Mouse (Mus musculus) frontal cortex, postnatal 36 days (tissue): ENCODE measurements around the gene Cryaa.
"Not testable (repeated sequence)": the region's sequence is repeated elsewhere in the genome, so short reads cannot be mapped to it uniquely, and the experiment has no call there.

Experiments
- DNase-seq, 2 experiments: peaks; one replicate each; pipeline ENCODE4 v3.0.0; 2022; ENCODE audit warnings: low spot score in 2 of 2

Gene Cryaa

DNA sequence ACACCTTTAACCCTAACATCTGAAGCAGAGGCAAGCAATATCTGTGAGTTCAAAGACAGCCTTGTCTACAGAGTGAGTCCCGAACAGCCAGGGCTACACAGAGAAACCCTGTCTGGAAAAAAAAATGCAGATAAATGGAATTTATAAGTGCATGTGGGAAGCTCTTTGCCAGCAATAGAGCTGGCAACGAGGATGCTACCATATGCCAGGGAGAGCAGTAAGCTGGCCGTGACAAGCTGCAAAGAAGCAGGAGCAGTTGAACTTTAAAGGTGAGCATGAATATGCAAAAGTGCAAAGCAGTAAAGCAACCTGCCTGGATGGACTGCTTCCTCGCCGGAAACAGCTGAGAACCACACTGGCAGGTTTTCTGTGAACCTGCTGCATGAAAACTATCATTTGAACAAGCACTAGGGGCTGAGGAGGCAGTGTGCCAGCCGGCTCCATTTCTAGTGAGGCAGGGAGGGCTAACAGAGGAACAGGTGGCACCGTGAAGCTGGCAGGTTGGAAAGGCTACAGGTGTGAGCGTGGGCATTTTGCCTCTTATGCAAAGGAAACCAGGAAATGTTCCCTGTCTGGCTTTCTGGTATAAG, 16.9 kb upstream of the Cryaa start:
- DNase-seq, result peak; percentile 73 to 81

DNA sequence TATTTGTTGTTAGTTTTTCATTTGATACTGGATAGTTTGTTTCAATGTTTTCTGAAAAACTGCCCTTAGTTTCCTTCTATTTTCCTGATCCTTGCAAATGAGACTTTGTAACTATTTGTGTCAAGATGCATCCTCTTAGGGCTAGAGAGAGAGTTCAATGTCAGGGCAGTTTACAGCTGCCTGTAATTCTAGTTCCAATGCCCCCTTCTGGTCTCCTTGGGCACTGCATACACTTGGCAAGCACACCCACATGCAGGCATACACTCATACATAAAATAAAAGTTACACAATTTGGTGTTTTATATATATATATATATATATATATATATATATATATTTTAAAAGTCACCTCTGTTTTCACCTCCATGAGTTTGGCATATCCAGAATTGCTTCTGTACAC, 14.8 kb upstream of the Cryaa start:
- DNase-seq, result no peak

- DNase-seq, result peak; percentile 68 to 80
These were observed 12.8 kb upstream of the Cryaa start for GRCm38 (mm10) chr17:31664760-31665159.

DNA sequence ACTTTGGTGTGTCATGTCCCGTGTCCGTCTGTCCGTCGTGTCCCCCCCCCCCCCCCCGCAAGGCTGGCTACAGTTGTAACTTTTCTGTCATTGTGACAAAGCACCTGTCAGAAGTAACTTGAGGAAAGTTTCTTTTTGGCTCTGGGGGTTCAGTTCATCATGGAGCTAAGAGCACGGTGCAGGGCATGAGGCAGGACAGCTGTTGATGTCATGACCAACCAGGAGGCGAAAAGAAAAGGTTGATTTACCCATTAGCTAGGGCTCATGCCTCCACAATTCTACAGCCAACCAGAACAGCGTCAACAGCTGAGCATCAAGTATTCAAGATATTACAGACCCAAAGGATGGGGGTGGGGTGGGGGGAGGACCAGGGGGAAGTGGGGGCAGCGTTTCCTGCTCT, 9.3 kb upstream of the Cryaa start:
- no peak for DNase-seq

DNA sequence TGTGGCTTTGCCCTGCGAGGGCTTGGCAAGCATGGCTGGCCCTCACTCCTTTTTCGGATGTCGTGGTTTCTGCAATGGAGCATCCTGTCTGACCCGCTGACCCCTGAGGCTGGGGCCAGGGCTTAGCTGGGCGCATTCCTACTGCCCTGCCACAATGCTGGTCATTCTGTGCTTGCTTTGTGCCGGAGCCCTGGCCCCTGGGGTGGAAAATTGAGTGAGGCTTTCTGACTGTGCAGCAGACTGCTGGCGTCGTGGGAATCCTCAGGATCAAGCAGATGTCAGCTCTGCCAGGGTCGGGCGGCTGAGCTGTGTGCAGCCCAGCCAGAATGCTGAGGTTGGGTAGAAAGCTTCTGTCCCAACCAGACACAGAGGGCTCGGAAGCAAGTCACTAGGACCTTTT, 7.4 kb upstream of the Cryaa start:
- no peak for DNase-seq

DNA sequence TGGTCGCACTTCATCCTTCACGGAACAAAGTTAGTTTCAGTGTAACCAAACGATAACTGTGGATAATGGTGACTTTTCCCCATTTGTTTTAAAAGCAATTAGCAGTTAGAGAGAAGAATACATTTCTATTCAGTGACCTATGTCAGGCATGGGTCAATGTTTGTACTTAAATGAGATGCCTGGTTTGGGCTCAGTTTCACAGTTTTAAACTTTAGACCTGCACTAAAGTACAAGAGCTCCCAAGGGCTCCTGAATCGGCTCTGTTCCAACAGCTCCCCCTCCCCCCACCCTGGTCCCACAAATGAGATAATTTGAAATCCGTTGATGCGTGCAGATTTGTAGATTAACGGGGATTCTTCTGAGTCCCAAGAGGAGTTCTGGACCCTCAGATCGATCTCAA, 5.9 kb upstream of the Cryaa start:
- no peak for DNase-seq

DNA sequence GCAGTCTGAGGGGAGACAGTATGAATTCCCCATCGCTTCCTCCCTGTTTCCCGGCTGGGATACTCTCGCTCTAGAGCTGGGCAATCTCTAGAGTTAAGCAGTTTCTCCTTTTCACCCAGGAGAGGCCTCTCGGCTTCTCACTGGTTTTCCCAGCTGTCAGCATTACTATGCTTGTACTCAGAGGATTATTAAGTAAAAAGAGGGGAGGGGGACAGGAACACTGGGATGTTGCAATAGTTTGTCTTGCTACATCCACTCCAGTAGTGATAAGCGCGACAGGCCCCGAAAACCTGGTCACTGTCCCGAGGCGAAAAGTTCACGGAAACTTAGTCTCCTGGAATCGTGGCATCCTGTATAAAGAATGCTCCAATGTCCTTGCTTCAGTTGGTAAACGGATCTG, 5.3 kb upstream of the Cryaa start:
- no peak for DNase-seq

- DNase-seq, result no peak
These were observed 3.2 kb upstream of the Cryaa start for GRCm38 (mm10) chr17:31674426-31674825.

GRCm38 (mm10) chr17:31680450-31680849, 2.8 kb downstream of the Cryaa start:
- DNase-seq, result no peak

GRCm38 (mm10) chr17:31685514-31686224, 8.1 kb downstream of the Cryaa start:
- DNase-seq, result peak; percentile 83 to 86

GRCm38 (mm10) chr17:31686225-31686564, 8.6 kb downstream of the Cryaa start:
- peak in 1 of 2 experiments; percentile 8 for DNase-seq

GRCm38 (mm10) chr17:31688112-31688511, 10.5 kb downstream of the Cryaa start:
- DNase-seq, result no peak

- no peak for DNase-seq
These were observed 12.0 kb downstream of the Cryaa start for GRCm38 (mm10) chr17:31689606-31690005.

GRCm38 (mm10) chr17:31692918-31693317, 15.3 kb downstream of the Cryaa start:
- DNase-seq, result no peak

DNA sequence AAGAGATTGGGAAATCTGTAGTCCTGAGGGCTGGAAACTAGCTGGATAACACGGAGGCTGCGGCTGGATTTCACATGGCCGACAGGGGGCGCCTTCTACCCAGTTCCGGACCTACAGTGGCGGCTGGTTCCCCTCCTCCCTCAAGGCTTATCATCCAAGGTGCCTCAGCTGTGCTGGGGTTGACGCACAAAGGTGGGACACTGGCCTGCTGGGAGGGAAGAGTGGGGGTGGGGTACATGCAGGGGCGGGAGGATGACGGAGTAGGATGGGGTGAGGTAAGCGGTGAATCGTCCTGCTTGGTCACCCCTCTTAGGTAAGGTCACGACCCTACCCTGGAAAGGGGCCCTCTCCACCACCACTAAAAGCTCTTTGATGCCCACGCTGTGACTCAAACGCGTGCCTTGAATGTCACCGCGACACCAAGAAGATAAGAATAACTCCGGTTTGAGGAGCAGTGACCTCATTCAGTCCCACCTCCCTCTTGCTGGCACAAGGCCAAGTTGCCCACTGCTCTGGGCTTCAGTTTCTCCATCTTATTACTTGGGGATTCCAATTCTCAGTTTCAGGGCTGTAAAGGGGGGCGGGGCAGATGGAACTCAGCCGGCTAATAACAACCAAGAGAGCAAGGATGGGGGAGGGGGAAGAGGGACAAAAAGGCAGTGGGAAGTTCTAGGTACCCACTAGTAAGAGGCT, 15.9 kb downstream of the Cryaa start:
- DNase-seq, result peak; percentile 77 to 80

DNA sequence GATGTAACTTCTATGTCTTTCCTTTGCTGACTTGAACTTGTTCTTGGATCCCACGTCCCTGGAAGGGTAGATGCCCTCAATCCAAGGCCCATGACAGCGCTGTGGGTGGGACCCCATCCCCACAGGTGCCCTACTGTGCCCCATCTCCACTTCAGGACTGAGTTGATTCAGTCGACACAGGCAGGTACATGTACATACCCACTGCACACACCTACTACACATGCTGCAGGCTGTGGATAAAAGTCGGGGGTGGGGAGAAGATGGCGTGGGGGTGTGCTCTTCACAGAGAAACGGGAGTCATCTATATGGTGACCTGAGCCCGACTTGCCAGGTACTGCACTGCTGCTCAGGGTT, 16.4 kb downstream of the Cryaa start:
- no peak for DNase-seq

DNA sequence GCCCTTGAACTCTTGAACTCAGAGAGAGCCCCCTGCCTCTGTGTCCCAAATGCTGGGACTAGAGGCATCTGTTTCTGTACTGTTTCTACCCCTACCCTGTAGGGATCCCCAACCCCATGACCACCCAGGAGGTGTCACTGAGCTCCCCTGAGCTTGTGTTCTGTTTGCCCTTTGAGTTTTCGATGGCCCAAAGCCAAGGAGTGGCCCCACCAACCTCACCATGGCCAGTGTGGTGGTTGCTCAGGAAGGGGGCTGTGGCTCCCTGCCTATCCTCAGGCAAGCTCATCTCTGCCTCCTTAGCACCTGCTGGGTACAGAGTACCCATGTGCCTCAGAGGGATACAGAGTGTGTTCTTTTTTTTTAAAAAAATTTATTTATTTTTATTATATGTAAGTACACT, 17.3 kb downstream of the Cryaa start:
- no peak for DNase-seq

DNA sequence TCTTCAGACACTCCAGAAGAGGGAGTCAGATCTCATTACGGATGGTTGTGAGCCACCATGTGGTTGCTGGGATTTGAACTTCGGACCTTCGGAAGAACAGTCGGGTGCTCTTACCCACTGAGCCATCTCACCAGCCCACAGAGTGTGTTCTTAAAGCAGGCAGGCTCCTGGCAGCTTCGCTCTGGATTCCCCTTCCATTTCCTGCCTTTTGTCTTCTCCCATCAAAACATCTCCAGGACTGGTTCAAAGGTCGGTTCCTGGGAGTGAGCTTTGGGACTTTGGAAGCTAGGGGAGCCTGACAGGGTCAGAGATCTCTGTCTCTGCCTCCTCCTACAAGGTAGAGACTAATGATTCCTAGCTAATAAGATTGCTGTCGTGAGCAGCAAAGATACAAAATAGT, 17.7 kb downstream of the Cryaa start:
- DNase-seq, result not testable (repeated sequence)

- no peak for DNase-seq
These were observed 20.7 kb downstream of the Cryaa start for GRCm38 (mm10) chr17:31698347-31698746.

- DNase-seq, result peak in 1 of 2 experiments; percentile 6
These were observed 25.8 kb downstream of the Cryaa start for GRCm38 (mm10) chr17:31703276-31703980.

DNA sequence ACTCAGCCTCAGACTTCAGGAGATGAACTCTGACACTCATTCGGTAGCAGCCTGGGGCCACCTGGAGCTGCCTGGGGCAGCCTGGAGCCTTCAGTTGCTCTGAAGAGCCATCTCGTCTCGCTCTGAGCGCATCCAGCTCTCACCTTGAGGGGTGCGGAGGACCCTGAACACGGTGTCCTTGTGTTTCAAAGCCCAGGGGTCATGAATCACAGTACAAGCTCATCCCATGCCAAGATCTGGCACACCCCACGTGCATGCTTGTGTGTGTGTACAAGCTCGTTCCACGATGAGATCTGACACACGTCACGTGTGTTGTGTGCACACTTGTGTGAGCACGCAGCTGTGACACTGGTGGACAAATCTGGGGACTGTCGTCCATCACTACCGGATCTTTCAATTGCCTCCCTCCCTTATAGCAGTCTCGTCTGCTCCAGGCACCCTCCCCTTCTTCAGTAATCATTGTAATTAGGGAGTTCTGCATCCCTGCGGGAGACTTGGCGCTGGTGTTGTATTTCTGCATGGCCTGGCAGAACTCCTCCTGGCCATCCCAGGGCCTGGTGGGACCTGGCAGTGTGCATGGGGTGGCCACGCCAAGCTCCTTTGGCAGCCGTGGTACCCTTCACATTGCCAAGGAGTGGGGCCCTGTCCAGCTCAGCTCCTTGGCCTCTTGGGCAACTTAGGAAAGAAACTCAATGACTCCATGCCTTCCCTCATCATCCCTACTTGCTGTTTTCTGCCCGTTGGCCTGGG, 27.8 kb downstream of the Cryaa start:
- peak; percentile 47 to 51 for DNase-seq
